Mouse (Mus musculus) gastrocnemius, postnatal 36 days (tissue): ENCODE results near the gene Lrrc4c. TPM values are rescaled to one million over a fixed set of nuclear protein-coding genes. Genes with fewer than 3 reads are reported as not detected.

Source experiments
- DNase-seq, 2 experiments: peaks; one replicate each; pipeline ENCODE4 v3.0.0; 2022
- intact Hi-C: fragments of 180-260 bp; cut with DNase I; formaldehyde crosslinking; loops from one replicate; pipeline ENCODE4 v1.15.1; 2025
- total RNA-seq, 2 experiments: library from RNA; stranded (reverse); gene quantifications; 2 replicates each; pipeline ENCODE4 v1.2.3; 2021

The Lrrc4c gene
- total RNA-seq, 2 experiments from 2014 or later, result 0.08 to 0.22 TPM

- DNase-seq, result no peak
- intact Hi-C loops, result no loop called here
These were observed 191.0 kb downstream of the Lrrc4c start for GRCm38 (mm10) chr2:96508991-96509390.

- no peak for DNase-seq
- intact Hi-C loops, result no loop called here
These were observed 219.5 kb downstream of the Lrrc4c start for GRCm38 (mm10) chr2:96537469-96537868.

- intact Hi-C loops, result no loop called here
- no peak for DNase-seq
These were observed 229.2 kb downstream of the Lrrc4c start for GRCm38 (mm10) chr2:96547171-96547570.

GRCm38 (mm10) chr2:96573755-96574154, 255.8 kb downstream of the Lrrc4c start:
- intact Hi-C loops, result no loop called here
- DNase-seq, result no peak

DNA sequence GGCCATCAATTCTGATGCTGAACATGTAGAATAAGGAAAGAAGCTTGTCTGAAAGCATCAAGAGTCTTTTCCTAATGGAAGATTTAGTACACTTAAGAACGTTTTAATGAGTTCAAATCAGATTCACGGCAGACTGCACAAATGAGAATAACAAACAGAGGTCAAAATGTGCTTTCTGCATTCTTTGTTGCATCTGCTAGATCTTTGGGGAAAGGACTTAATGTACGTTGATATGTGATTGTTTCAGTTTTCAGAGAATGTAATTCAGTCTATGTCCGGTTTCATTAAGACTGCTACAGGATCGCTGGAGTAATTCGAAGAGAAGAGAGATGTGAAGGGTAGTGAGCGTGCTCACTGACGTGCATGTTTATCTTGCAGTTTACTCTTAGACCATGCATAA, 259.7 kb downstream of the Lrrc4c start:
- DNase-seq, result no peak
- intact Hi-C loops, result no loop called here

DNA sequence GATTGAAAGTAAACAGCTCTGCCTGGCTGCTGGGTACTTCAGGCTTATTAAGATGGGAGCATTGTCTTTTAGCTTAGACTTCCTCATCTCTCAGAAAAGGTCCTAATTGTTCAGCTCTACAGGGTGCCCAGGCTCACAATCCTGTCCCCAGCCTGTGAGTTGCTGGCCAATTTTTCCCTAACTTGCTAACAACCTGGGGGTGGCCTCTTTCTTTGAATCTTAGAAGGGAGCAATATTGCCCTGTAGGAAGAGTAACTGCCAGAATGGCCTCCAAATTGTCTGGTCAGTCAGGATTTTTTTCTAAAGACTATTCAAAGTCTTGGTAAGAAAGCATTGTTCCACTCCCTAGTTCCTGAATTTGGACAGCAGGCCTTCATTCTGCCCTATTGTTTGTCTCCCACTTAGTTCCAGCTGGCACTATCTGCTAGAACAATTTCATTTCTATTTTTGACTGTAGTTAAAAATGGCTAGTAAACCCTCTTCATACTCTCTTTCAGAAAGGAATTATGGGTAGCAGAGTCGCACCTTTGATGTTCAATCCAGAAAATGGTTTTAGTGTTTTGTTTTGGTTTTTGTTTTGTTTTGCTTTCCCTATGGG, 262.3 kb downstream of the Lrrc4c start:
- DNase-seq, result no peak
- intact Hi-C loops, result no loop called here

GRCm38 (mm10) chr2:96585665-96586064, 267.7 kb downstream of the Lrrc4c start:
- intact Hi-C loops, result no loop called here
- DNase-seq, result no peak

GRCm38 (mm10) chr2:96604801-96605200, 286.8 kb downstream of the Lrrc4c start:
- intact Hi-C loops, result no loop called here
- no peak for DNase-seq

DNA sequence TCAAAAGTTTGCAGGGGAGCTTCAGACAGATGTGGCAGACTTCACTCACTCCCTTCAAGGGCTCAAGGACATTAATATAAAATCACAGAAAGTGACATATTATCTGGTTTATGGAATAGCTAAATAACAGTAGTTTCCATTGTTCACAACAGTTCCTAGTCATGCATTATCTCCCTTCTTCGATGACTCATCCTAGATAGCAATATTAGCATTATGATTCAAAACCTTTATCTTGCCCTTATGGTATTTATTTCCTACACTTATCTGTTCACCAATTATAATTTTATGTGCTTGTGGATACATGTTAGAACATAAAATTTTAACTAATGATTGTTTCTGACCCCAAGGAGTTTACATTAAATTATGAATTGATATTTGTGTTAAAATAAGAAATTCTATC, 296.2 kb downstream of the Lrrc4c start:
- no peak for DNase-seq
- intact Hi-C loops, result no loop called here

- intact Hi-C loops, result no loop called here
- no peak for DNase-seq
These were observed 300.8 kb downstream of the Lrrc4c start for GRCm38 (mm10) chr2:96618691-96619205.

DNA sequence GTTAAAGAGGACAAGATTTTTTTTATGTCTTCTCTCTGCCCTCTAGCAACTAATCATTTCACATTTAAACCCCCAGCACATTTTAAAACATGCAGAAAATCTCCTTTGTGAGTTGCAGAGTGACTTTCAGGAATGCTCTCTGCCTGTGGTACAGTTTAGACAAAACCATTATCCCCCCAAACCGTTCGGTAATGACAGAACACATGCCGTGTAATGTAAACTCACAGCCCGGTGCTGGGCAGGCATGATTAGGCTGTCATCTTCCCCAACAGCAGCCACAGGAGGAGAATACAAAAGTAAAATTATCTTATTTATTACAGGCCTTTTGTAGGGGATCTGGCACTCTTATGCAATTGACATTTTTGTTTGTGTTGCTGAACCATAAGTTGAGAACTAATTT, 349.1 kb downstream of the Lrrc4c start:
- intact Hi-C loops, result no loop called here

GRCm38 (mm10) chr2:96681806-96682205, 363.8 kb downstream of the Lrrc4c start:
- DNase-seq, result no peak
- intact Hi-C loops, result no loop called here

More for the DNA sequence above, 349.1 kb downstream of the Lrrc4c start:
- no peak for DNase-seq

GRCm38 (mm10) chr2:96685328-96685727, 367.4 kb downstream of the Lrrc4c start:
- intact Hi-C loops, result no loop called here
- DNase-seq, result no peak

- no peak for DNase-seq
- intact Hi-C loops, result no loop called here
These were observed 387.0 kb downstream of the Lrrc4c start for GRCm38 (mm10) chr2:96705004-96705403.

DNA sequence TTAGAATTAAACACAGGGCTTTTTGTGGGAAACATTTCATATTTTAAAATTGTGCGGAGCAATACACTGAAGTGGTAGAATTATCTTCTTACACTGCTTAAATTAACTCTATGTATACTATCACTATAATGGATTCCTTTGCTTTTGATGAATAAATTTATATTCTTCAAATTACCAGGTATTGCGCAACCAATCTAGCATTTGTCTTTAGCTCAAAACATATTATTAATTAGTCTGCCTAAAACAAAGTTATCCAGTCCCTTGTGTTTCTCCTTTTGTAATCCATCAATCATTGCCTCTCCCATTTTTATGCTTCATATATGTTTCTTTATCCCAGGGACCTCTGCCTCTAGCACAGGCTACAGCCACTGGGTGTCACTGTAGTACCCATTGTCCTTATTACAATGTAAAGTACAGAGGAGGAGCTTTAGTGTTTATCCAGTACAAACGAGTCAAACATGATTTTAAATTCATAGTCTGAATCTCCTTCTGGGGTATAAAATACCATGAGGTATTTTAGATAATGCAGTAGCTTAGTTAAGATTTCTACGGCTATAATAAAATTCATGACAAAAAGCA, 389.9 kb downstream of the Lrrc4c start:
- intact Hi-C loops, result no loop called here
- no peak for DNase-seq

DNA sequence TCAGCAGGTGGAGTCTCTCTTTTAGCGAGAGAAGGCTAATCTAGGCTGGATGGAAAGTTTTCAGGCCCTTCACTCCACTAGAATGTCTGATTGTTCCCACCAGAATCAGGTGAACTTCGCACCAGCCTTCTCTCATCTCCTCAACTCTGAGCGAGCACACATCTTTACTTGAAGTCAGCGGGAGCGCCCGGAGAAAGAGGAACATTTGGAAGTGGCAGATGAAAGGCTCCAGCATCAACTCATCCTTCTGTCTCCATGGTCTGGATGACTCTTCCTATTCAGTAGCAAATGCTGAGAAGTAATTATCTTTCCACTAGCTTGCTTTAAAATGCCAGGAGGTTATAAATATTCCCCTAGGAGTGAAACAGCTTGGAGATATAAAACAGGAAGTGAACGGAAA, 396.6 kb downstream of the Lrrc4c start:
- no peak for DNase-seq
- intact Hi-C loops, result no loop called here

DNA sequence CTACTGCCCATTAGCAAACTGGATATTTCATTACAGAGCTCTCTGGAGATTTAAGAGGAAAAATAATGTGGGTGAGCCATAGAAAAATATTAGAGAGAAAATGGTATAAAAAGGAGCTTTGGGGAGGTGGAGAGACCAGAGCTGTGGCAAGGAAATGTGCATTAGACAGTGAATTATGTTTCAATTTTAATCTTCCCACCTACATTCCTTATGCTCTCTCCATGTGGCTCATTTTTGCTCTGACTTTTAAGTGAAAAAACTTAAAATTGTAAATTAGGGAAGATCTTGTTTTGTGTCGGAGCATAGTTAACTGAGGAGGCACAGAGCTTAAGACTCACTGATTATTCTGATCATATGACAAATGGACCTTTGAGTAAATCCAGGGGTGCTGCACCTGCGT, 399.4 kb downstream of the Lrrc4c start:
- DNase-seq, result no peak
- intact Hi-C loops, result no loop called here

DNA sequence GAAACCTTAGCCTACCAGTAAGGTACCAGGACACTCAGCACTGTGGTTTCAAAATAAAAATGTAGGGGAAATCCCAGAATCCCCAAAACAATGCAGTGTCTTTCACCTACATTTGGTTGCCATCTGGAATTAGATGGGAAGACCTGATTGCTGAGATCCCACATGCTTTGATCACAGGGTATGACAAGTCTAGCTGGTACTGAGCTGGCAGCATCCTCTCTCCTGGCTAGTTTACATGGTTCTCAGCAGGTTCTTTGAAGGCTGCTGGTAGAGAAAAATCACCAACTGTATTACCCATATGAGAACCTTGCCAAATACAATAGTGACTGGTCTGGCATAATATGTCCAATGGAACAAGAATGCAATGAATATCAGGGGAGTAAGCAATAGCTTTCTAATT, 405.4 kb downstream of the Lrrc4c start:
- intact Hi-C loops, result no loop called here

DNA sequence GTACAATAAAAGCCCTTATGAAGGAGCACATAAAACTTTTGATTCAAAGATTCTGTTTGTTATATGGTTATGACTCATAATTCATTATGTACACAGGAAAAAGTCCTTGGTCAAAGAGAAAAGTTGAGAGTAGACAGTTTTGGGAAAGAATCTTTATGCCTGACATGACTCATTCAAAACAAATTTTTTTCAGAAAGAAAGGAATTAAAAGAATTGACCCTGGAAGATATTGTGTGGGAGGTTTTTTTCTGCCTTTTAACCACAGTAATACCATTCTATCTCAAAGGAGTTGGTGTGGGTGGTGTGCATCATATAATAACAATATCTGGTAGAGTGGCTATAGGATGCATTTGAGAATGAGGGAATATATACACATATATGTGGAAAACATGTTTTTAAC, 418.1 kb downstream of the Lrrc4c start:
- no peak for DNase-seq

More for the DNA sequence above, 405.4 kb downstream of the Lrrc4c start:
- DNase-seq, result no peak

DNA sequence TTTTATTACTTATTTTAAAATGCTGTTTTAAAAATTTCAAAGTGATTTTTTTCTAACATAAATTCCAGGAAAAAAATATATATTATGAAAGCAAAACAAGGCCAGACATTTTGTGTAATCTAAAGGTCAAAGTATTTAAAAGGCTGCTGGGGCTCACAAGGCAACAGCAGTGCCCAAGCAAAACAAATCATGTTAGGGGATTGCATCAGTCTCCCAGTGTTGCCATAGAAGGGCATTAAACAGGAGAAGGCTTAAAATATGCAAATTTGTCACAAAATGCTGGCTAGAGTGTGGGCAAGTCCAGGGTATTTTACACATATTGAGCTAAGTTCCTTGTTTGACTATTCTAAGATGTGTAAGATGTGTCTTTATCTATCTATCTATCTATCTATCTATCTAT, 437.1 kb downstream of the Lrrc4c start:
- intact Hi-C loops, result no loop called here

More for the DNA sequence above, 418.1 kb downstream of the Lrrc4c start:
- intact Hi-C loops, result no loop called here

GRCm38 (mm10) chr2:96757701-96758100, 439.7 kb downstream of the Lrrc4c start:
- intact Hi-C loops, result no loop called here
- DNase-seq, result no peak

More for the DNA sequence above, 437.1 kb downstream of the Lrrc4c start:
- no peak for DNase-seq

GRCm38 (mm10) chr2:96763538-96763937, 445.6 kb downstream of the Lrrc4c start:
- intact Hi-C loops, result no loop called here
- no peak for DNase-seq
